Mouse (Mus musculus): ENCODE measurements around the gene Grk1.

DNA sequence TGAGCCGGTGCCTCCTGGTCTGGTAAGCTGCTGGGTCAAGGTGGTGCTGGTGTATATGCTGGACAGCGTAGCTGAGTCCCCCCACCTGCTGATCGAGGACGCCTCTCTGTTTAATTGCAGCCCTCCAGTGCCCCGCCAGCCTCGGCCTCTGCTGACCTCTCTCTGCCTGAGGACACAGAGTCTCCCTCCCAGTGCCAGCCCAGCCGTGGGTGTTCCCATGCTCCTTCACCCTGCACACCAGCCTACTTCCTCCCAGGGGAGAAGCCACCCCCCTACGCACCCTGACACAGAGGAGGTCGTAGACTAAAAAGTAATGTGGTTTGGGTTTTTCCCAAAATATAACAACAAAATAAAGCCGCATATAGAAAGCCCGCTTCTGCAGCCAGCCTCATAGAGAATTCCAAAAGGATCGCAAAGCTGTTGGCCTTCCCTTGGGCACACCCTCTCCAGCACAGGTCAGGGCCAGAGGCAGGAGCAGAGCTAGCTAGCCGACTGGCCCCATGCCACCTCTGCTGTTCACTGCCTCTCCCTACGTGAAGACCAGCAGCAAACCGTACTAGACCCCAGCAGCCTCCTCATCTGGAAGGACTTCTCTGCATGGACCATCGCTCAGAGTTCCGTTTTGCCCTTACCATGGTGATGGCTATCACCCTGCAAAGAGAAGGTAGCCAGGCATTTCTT lies 56.3 kb downstream of the Grk1 start:
- TF ChIP-seq CTCF (IDR thresholded peaks at IDR 0.05; ENCODE audit: extremely low read depth, insufficient read depth, insufficient read length, insufficient replicate concordance) (no peak), POLR2A (IDR thresholded peaks at IDR 0.05; ENCODE audit: low read depth, low read length) (no peak)

Data from spleen, adult 2 months (tissue).